Comparison of ENCODE assay signal across 8 mouse cellular contexts in genomic region chr13:73938177-73938560, GRCm38 (mm10). TPM values are rescaled to one million over a fixed set of nuclear protein-coding genes. Genes with fewer than 3 reads are reported as not detected.
DNase-seq lines count a peak whose midpoint lies in the region; ATAC-seq and TF ChIP-seq lines count a peak whose summit lies in the region.

No protein-coding gene starts in this region.

- no peaks in the 10 kb centered on the region for H3K27me3 ChIP-seq in liver, adult 2 months (ENCODE audit: control insufficient read depth, insufficient read depth, low read length)
- no peaks in the 10 kb centered on the region for H3K27me3 ChIP-seq in hindbrain, embryonic 14.5 days (ENCODE audit: control insufficient read depth, insufficient read depth, low read length)
- H3K27me3 ChIP-seq in midbrain, embryonic 11.5 days (ENCODE audit: control insufficient read depth, insufficient read depth, low read length) = no peaks in the 10 kb centered on the region

- 22% methylated on average over 13 of the region's 13 CpGs for WGBS in liver, adult 2 months
- 43% methylated on average over 13 of the region's 13 CpGs for WGBS in hindbrain, embryonic 14.5 days
- 51% methylated on average over 13 of the region's 13 CpGs for whole genome bisulfite sequencing in midbrain, embryonic 11.5 days

- H3K79me2 ChIP-seq in liver, adult 2 months (ENCODE audit: control insufficient read depth, insufficient read depth, low read length) = no peaks in the 10 kb centered on the region

- H3K9me3 ChIP-seq in hindbrain, embryonic 14.5 days (ENCODE audit: control insufficient read depth, low read length) = no peaks in the 10 kb centered on the region
- H3K9me3 ChIP-seq in midbrain, embryonic 11.5 days (ENCODE audit: control insufficient read depth, low read length) = no peaks in the 10 kb centered on the region

- TF ChIP-seq CTCF in liver, adult 2 months (IDR thresholded peaks at IDR 0.05; ENCODE audit: low read depth, low read length) = no peak

- peaks cover 8% of the 10 kb centered on the region for H3K36me3 ChIP-seq in liver, adult 2 months (ENCODE audit: control insufficient read depth, insufficient read depth, low read length)
- H3K36me3 ChIP-seq in hindbrain, embryonic 14.5 days (replicated peaks; ENCODE audit: control insufficient read depth, insufficient read depth) = peaks cover 50% of the 10 kb centered on the region
- H3K36me3 ChIP-seq in midbrain, embryonic 11.5 days (ENCODE audit: control insufficient read depth, insufficient read depth, low read length) = peaks cover 14% of the 10 kb centered on the region

- H3K4me2 ChIP-seq in hindbrain, embryonic 14.5 days (replicated peaks) = peak overlapping the region; percentile 86
- peak overlapping the region; percentile 82 for H3K4me2 ChIP-seq in midbrain, embryonic 11.5 days

- no peak overlapping the region for H3K27ac ChIP-seq in liver, adult 2 months (replicated peaks; ENCODE audit: insufficient read depth, low read depth, low read length)
- peak overlapping the region; percentile 76 for H3K27ac ChIP-seq in hindbrain, embryonic 14.5 days
- no peak overlapping the region for H3K27ac ChIP-seq in midbrain, embryonic 11.5 days (ENCODE audit: low read depth, low read length)

- peak overlapping the region; percentile 83 for H3K9ac ChIP-seq in liver, adult 2 months (ENCODE audit: low read depth, low read length)
- peak overlapping the region; percentile 59 for H3K9ac ChIP-seq in hindbrain, embryonic 14.5 days
- H3K9ac ChIP-seq in midbrain, embryonic 11.5 days (ENCODE audit: low read length) = peak overlapping the region; percentile 85

- no peak for TF ChIP-seq POLR2A in liver, adult 2 months (IDR thresholded peaks at IDR 0.05; ENCODE audit: extremely low read depth, insufficient read depth, low read length)

- peak; percentile 65 for ATAC-seq in common myeloid progenitor, adult 5-6 weeks (replicated peaks; ENCODE audit: low read depth, poor library complexity, severe bottlenecking)
- peak; percentile 14; the same call in 1 of the 2 replicates for ATAC-seq in hindbrain, embryonic 14.5 days (ENCODE audit: low FRiP score)
- ATAC-seq in midbrain, embryonic 11.5 days (ENCODE audit: low FRiP score) = peak; percentile 8; the same call in 1 of the 2 replicates

- peaks cover 6% of the 10 kb centered on the region for H3K4me1 ChIP-seq in liver, adult 2 months (ENCODE audit: control insufficient read depth, insufficient read depth, low read length)
- peaks cover 11% of the 10 kb centered on the region for H3K4me1 ChIP-seq in hindbrain, embryonic 14.5 days (replicated peaks; ENCODE audit: control insufficient read depth, insufficient read depth, low read length)
- H3K4me1 ChIP-seq in midbrain, embryonic 11.5 days (ENCODE audit: control insufficient read depth, insufficient read depth, low read length) = peaks cover 9% of the 10 kb centered on the region; the same call in 1 of the 2 replicates

- DNase-seq in liver, adult 2 months (ENCODE audit: extremely low read depth, low read depth, low spot score) = no peak
- no peak for DNase-seq in liver
- no peak for DNase-seq in hindbrain, embryonic 14.5 days (ENCODE audit: low spot score)
- DNase-seq in midbrain, embryonic 11.5 days (ENCODE audit: low spot score, missing footprints) = peak; percentile 79
- DNase-seq in ovary, postnatal 10 days (ENCODE audit: low spot score) = no peak
- no peak for DNase-seq in layer of hippocampus, postnatal 14 days (ENCODE audit: low spot score in 2 of 2)
- DNase-seq in cerebellum, postnatal 36 days = no peak

- peak overlapping the region; percentile 76 for H3K4me3 ChIP-seq in liver, adult 2 months (ENCODE audit: insufficient read depth, low read depth, low read length)
- peak overlapping the region; percentile 53 for H3K4me3 ChIP-seq in hindbrain, embryonic 14.5 days (replicated peaks; ENCODE audit: low read length)
- peak overlapping the region; percentile 84 for H3K4me3 ChIP-seq in midbrain, embryonic 11.5 days (ENCODE audit: low read depth, low read length)

RNA-seq across cellular contexts. Expression of gene Brd9, which starts 0.6 kb away (rescaled TPM):
- total RNA-seq in liver, adult 2 months (2014; rRNA removed) = 8.0 and 8.5 TPM in 2 replicates
- polyA plus RNA-seq in liver, adult 2 months (2012; rRNA removed) = 6.0 and 9.1 TPM in 2 replicates
- total RNA-seq in common myeloid progenitor, adult 5-6 weeks (2017) = 71.1 and 113 TPM in 2 replicates
- 80.6 and 86.8 TPM in 2 replicates for polyA plus RNA-seq in hindbrain, embryonic 14.5 days (2014; fragmentation: Nextera tagmentation; extraction: Ambion mirVana)
- 76.7 and 84.8 TPM in 2 replicates for polyA plus RNA-seq in midbrain, embryonic 11.5 days (2014; fragmentation: Nextera tagmentation; extraction: Ambion mirVana)
- 100 to 1,000 TPM; 102 to 103 TPM for total RNA-seq in layer of hippocampus, postnatal 14 days (2021)

RNA-seq across cellular contexts. Expression of gene Trip13, which starts 0.6 kb away (rescaled TPM):
- total RNA-seq in liver, adult 2 months (2014; rRNA removed) = 0.37 and 1.2 TPM in 2 replicates
- 0.20 and 0.24 TPM in 2 replicates for polyA plus RNA-seq in liver, adult 2 months (2012; rRNA removed)
- total RNA-seq in common myeloid progenitor, adult 5-6 weeks (2017) = 41.1 and 42.8 TPM in 2 replicates
- 10.0 and 11.7 TPM in 2 replicates for polyA plus RNA-seq in hindbrain, embryonic 14.5 days (2014; fragmentation: Nextera tagmentation; extraction: Ambion mirVana)
- 53.4 and 57.1 TPM in 2 replicates for polyA plus RNA-seq in midbrain, embryonic 11.5 days (2014; fragmentation: Nextera tagmentation; extraction: Ambion mirVana)
- 1 to 10 TPM in 1 of 2 experiments, under 1 TPM in 1; 0.78 to 2.0 TPM for total RNA-seq in layer of hippocampus, postnatal 14 days (2021)

RNA-seq across cellular contexts. Expression of gene Zdhhc11, which starts 25.5 kb away (rescaled TPM):
- total RNA-seq in liver, adult 2 months (2014; rRNA removed) = not detected in 2 replicates
- polyA plus RNA-seq in liver, adult 2 months (2012; rRNA removed) = not detected in 2 replicates
- total RNA-seq in common myeloid progenitor, adult 5-6 weeks (2017) = not detected in 2 replicates
- not detected in 2 replicates for polyA plus RNA-seq in hindbrain, embryonic 14.5 days (2014; fragmentation: Nextera tagmentation; extraction: Ambion mirVana)
- polyA plus RNA-seq in midbrain, embryonic 11.5 days (2014; fragmentation: Nextera tagmentation; extraction: Ambion mirVana) = not detected in 2 replicates
- not detected for total RNA-seq in layer of hippocampus, postnatal 14 days (2021)

Comparison
In these comparisons a context has a peak if more than half of its experiments do, and no peak if none do; other contexts are left out.
1. ATAC-seq: peak in every context shown above with its lines; median percentile 65 in common myeloid progenitor, adult 5-6 weeks; 14 in hindbrain, embryonic 14.5 days; 8 in midbrain, embryonic 11.5 days.
2. RNA of gene Trip13, which starts 0.6 kb away (total RNA-seq): 41.1 to 42.8 TPM in common myeloid progenitor, adult 5-6 weeks; 0.78 to 2.0 TPM in layer of hippocampus, postnatal 14 days and 0.37 to 1.2 TPM in liver, adult 2 months; every median in the first group is over 10 times any median in the second.
3. Peak in every context shown above with its lines, with median percentiles within 50 percentile points of each other: H3K4me3 ChIP-seq and H3K9ac ChIP-seq.